Mouse (Mus musculus) thymus, adult 2 months (tissue): ENCODE data around the gene Lgi2.

Experiments used
- CTCF ChIP-seq: fragments of 200-500 bp; IDR thresholded peaks from 2 replicates; pipeline ENCODE4 v1.5.1; 2012; ENCODE audit warnings: mild to moderate bottlenecking, control low read depth, low read length, moderate library complexity, borderline replicate concordance; ENCODE audit not compliant: control insufficient read depth, poor library complexity, insufficient read depth; ENCODE audit errors: extremely low read depth
- POLR2A ChIP-seq: fragments of 200-500 bp; IDR thresholded peaks from 2 replicates; pipeline ENCODE4 v1.6.1; 2012; ENCODE audit warnings: mild to moderate bottlenecking, low read length, control low read depth, moderate library complexity; ENCODE audit not compliant: control insufficient read depth, poor library complexity, insufficient read depth; ENCODE audit errors: extremely low read depth

DNA sequence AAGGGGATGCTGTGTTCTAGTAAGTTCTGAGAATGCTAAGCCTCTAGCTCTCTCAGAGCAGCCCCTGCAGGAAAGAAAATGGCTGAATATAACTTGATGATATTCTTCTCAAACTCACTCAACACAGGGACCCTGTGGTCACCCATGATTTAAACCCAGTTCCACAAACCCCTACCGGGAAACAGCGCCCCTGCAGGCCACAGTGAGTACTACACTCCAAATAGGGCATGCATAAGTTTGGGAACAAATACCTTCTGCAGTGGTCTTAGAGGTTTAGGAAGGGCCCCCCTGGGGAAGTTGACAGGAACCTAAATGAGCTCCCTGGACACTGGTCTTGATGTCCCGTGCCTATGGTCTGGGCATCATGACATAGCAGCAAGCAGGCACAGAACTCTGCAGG is 19.3 kb downstream of the Lgi2 start:
- TF ChIP-seq CTCF: no peak
- TF ChIP-seq POLR2A: no peak
